Mouse (Mus musculus): ENCODE data around the gene Zscan10. TPM values are rescaled to one million over a fixed set of nuclear protein-coding genes. Genes with fewer than 3 reads are reported as not detected.

Zscan10 gene
- total RNA-seq, 1 experiment from 2014 or later = not detected

GRCm38 (mm10) chr17:23630195-23631020, 29.8 kb downstream of the Zscan10 start:
- ATAC-seq (ENCODE audit: extremely low read depth, insufficient number of reproducible peaks, low FRiP score, poor library complexity, severe bottlenecking) = peak; percentile 87

- ATAC-seq (ENCODE audit: extremely low read depth, insufficient number of reproducible peaks, low FRiP score, poor library complexity, severe bottlenecking) = no peak
Measured at GRCm38 (mm10) chr17:23631241-23631640, 30.6 kb downstream of the Zscan10 start.

- ATAC-seq (ENCODE audit: extremely low read depth, insufficient number of reproducible peaks, low FRiP score, poor library complexity, severe bottlenecking) = peak; percentile 62
Measured at GRCm38 (mm10) chr17:23644613-23645495, 44.2 kb downstream of the Zscan10 start, which contains the start of gene Mmp25. Gene Mmp25 (minus strand): TSS chr17:23645277.

GRCm38 (mm10) chr17:23645894-23646293, 45.2 kb downstream of the Zscan10 start:
- ATAC-seq (ENCODE audit: extremely low read depth, insufficient number of reproducible peaks, low FRiP score, poor library complexity, severe bottlenecking) = no peak

- no peak for ATAC-seq (ENCODE audit: extremely low read depth, insufficient number of reproducible peaks, low FRiP score, poor library complexity, severe bottlenecking)
Measured at GRCm38 (mm10) chr17:23651363-23651762, 50.7 kb downstream of the Zscan10 start.

- no peak for ATAC-seq (ENCODE audit: extremely low read depth, insufficient number of reproducible peaks, low FRiP score, poor library complexity, severe bottlenecking)
Measured at GRCm38 (mm10) chr17:23653324-23653723, 52.7 kb downstream of the Zscan10 start.

- ATAC-seq (ENCODE audit: extremely low read depth, insufficient number of reproducible peaks, low FRiP score, poor library complexity, severe bottlenecking) = no peak
Measured at GRCm38 (mm10) chr17:23654001-23654400, 53.3 kb downstream of the Zscan10 start.

GRCm38 (mm10) chr17:23654410-23654809, 53.8 kb downstream of the Zscan10 start:
- no peak for ATAC-seq (ENCODE audit: extremely low read depth, insufficient number of reproducible peaks, low FRiP score, poor library complexity, severe bottlenecking)

GRCm38 (mm10) chr17:23658450-23658849, 57.8 kb downstream of the Zscan10 start:
- ATAC-seq (ENCODE audit: extremely low read depth, insufficient number of reproducible peaks, low FRiP score, poor library complexity, severe bottlenecking) = no peak

GRCm38 (mm10) chr17:23660117-23660875, 59.6 kb downstream of the Zscan10 start, which contains the start of gene Bicdl2:
Gene Bicdl2 (plus strand): TSS chr17:23660506.
- no peak for ATAC-seq (ENCODE audit: extremely low read depth, insufficient number of reproducible peaks, low FRiP score, poor library complexity, severe bottlenecking)

Other genes with a start within 250 kb of the Zscan10 start
- not detected in 2 replicates for gene Vmn2r116, start 216.3 kb upstream of the Zscan10 start, total RNA-seq (2017)
- gene Vmn2r117, start 121.2 kb upstream of the Zscan10 start, total RNA-seq (2017) = 0.12 TPM in 1 of 2 replicates, not detected in the other
- gene Zfp213, start 36.6 kb upstream of the Zscan10 start, total RNA-seq (2017) = 5.1 and 5.6 TPM in 2 replicates
- not detected in 2 replicates for gene Zfp13, start 1.4 kb upstream of the Zscan10 start, total RNA-seq (2017)
- 11.4 and 14.9 TPM in 2 replicates for gene Mmp25, start 44.4 kb downstream of the Zscan10 start, total RNA-seq (2017)
- 0.37 TPM in 1 of 2 replicates, not detected in the other for gene Bicdl2, start 59.6 kb downstream of the Zscan10 start, total RNA-seq (2017)
- gene Hcfc1r1, start 72.7 kb downstream of the Zscan10 start, total RNA-seq (2017) = 21.9 and 32.2 TPM in 2 replicates
- 15.2 and 16.0 TPM in 2 replicates for gene Thoc6, start 73.0 kb downstream of the Zscan10 start, total RNA-seq (2017)
- 10.5 and 13.4 TPM in 2 replicates for gene Tnfrsf12a, start 76.6 kb downstream of the Zscan10 start, total RNA-seq (2017)
- not detected in 2 replicates for gene Cldn6, start 78.4 kb downstream of the Zscan10 start, total RNA-seq (2017)
- gene Cldn9, start 83.2 kb downstream of the Zscan10 start, total RNA-seq (2017) = not detected in 2 replicates
- gene 1520401A03Rik, start 121.9 kb downstream of the Zscan10 start, total RNA-seq (2017) = not detected in 2 replicates
- 6.5 and 8.0 TPM in 2 replicates for gene Pkmyt1, start 125.5 kb downstream of the Zscan10 start, total RNA-seq (2017)
- 0.70 TPM in 1 of 2 replicates, not detected in the other for gene Paqr4, start 140.0 kb downstream of the Zscan10 start, total RNA-seq (2017)
- gene Kremen2, start 145.0 kb downstream of the Zscan10 start, total RNA-seq (2017) = 0.23 TPM in 1 of 2 replicates, not detected in the other
- 16.8 and 18.3 TPM in 2 replicates for gene Flywch1, start 170.7 kb downstream of the Zscan10 start, total RNA-seq (2017)
- gene Flywch2, start 185.2 kb downstream of the Zscan10 start, total RNA-seq (2017) = not detected in 2 replicates
- gene Srrm2, start 189.7 kb downstream of the Zscan10 start, total RNA-seq (2017) = 281 and 303 TPM in 2 replicates
- gene Elob, start 228.3 kb downstream of the Zscan10 start, total RNA-seq (2017) = 93.3 and 94.9 TPM in 2 replicates
- gene Prss33, start 235.2 kb downstream of the Zscan10 start, total RNA-seq (2017) = not detected in 2 replicates
- 0.37 and 0.93 TPM in 2 replicates for gene Prss32, start 243.0 kb downstream of the Zscan10 start, total RNA-seq (2017)
- gene Prss41, start 243.3 kb downstream of the Zscan10 start, total RNA-seq (2017) = not detected in 2 replicates